Mouse (Mus musculus): Measurements from ENCODE around the gene Reps2.

DNA sequence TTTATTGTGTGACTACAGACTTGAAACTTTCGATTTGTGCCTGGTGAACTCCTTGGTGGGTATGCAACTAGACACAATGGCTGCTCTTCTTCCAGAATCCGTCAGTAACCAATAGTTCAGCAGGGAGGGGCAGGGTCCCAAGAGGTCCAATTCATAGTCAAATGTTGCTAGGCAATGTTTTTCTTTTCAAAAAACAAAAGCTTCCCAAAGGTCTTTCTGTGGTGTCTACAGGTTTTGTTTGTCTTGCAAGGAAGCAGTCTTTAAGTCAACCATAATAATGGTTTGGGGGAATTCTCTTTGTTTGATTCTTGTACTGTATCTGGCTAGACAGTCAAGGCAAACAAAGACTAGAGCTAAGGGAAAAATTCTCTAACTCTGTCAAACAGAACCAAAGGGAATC, 138.3 kb downstream of the Reps2 start:
- TF ChIP-seq CTCF (IDR thresholded peaks at IDR 0.05; ENCODE audit: control insufficient read depth, insufficient read depth, insufficient read length) (no peak), MAX (IDR thresholded peaks at IDR 0.05) (no peak)

All from C2C12 (cell line).